10 mouse cellular contexts compared by ENCODE assay signal in genomic region chr8:29978585-29979505, GRCm38 (mm10).
DNase-seq lines count a peak whose midpoint lies in the region; ATAC-seq and TF ChIP-seq lines count a peak whose summit lies in the region.
"Had no signal": no experiment of that assay in that cellular context is flagged by ENCODE, and none has a peak within 500 bp of the region (broad histone marks: within the 10 kb centered on the region; RNA-seq: fewer than 3 reads in every experiment).

No protein-coding gene starts in this region.

- H3K4me3 ChIP-seq in hindbrain, postnatal 0 days (ENCODE audit: low read length) = no peak overlapping the region
- H3K4me3 ChIP-seq in hindbrain, embryonic 14.5 days (replicated peaks; ENCODE audit: low read length) = no peak overlapping the region
- H3K4me3 ChIP-seq in stomach, embryonic 14.5 days (ENCODE audit: low read depth, low read length) = no peak overlapping the region
- no peak overlapping the region for H3K4me3 ChIP-seq in stomach, postnatal 0 days (ENCODE audit: low read depth, low read length)
- no peak overlapping the region for H3K4me3 ChIP-seq in limb, embryonic 11.5 days (ENCODE audit: low read depth, low read length)
- H3K4me3 ChIP-seq: liver, embryonic 15.5 days had no signal

- ATAC-seq in hindbrain, postnatal 0 days = no peak
- ATAC-seq in hindbrain, embryonic 14.5 days (ENCODE audit: low FRiP score) = no peak
- ATAC-seq in stomach, embryonic 14.5 days (ENCODE audit: insufficient number of reproducible peaks, insufficient read depth, low FRiP score, low read depth) = 0 out of 2 replicates have a peak, but pooled peaks have one; percentile 18
- no peak for ATAC-seq in stomach, postnatal 0 days (ENCODE audit: low FRiP score, low TSS enrichment)
- ATAC-seq in limb, embryonic 11.5 days (ENCODE audit: insufficient number of reproducible peaks, low FRiP score, low TSS enrichment, low read depth) = peak; percentile 76
- no peak for ATAC-seq in cerebellum, adult (ENCODE audit: insufficient number of reproducible peaks, low FRiP score, low TSS enrichment)

- H3K9me3 ChIP-seq in hindbrain, postnatal 0 days (ENCODE audit: low read length) = no peaks in the 10 kb centered on the region
- H3K9me3 ChIP-seq in hindbrain, embryonic 14.5 days (ENCODE audit: control insufficient read depth, low read length) = no peaks in the 10 kb centered on the region
- H3K9me3 ChIP-seq in stomach, embryonic 14.5 days (ENCODE audit: control insufficient read depth, low read depth, low read length) = no peaks in the 10 kb centered on the region
- H3K9me3 ChIP-seq in stomach, postnatal 0 days (ENCODE audit: control insufficient read depth, low read length) = no peaks in the 10 kb centered on the region
- no peaks in the 10 kb centered on the region for H3K9me3 ChIP-seq in limb, embryonic 11.5 days (ENCODE audit: control insufficient read depth, low read length)
- H3K9me3 ChIP-seq: liver, embryonic 15.5 days had no signal

- DNase-seq in hindbrain, postnatal 0 days (ENCODE audit: low spot score) = peak; percentile 28
- DNase-seq in hindbrain, embryonic 14.5 days (ENCODE audit: low spot score) = no peak
- no peak for DNase-seq in stomach, postnatal 0 days (ENCODE audit: low spot score)
- peak; percentile 65 for DNase-seq in limb, embryonic 11.5 days (ENCODE audit: low spot score)
- DNase-seq in urinary bladder, postnatal 10 days (ENCODE audit: low spot score) = no peak
- DNase-seq in heart, postnatal 4 days = no peak
- DNase-seq: kidney, adult 9 months had no signal

- no peak for TF ChIP-seq EP300 in stomach, postnatal 0 days (optimal IDR thresholded peaks at IDR 0.05)

- no peak overlapping the region for H3K4me2 ChIP-seq in hindbrain, postnatal 0 days (ENCODE audit: low read depth, low read length)
- H3K4me2 ChIP-seq in hindbrain, embryonic 14.5 days (replicated peaks) = no peak overlapping the region
- H3K4me2 ChIP-seq in stomach, embryonic 14.5 days (replicated peaks; ENCODE audit: low read depth, low read length) = no peak overlapping the region
- H3K4me2 ChIP-seq in stomach, postnatal 0 days (replicated peaks; ENCODE audit: low read depth) = no peak overlapping the region
- no peak overlapping the region for H3K4me2 ChIP-seq in limb, embryonic 11.5 days (ENCODE audit: low read depth, severe bottlenecking)
- H3K4me2 ChIP-seq: liver, embryonic 15.5 days had no signal

- H3K27me3 ChIP-seq in hindbrain, postnatal 0 days (ENCODE audit: insufficient read depth, low read length) = no peaks in the 10 kb centered on the region
- H3K27me3 ChIP-seq in hindbrain, embryonic 14.5 days (ENCODE audit: control insufficient read depth, insufficient read depth, low read length) = no peaks in the 10 kb centered on the region
- no peaks in the 10 kb centered on the region for H3K27me3 ChIP-seq in stomach, embryonic 14.5 days (ENCODE audit: control insufficient read depth, insufficient read depth, low read length)
- H3K27me3 ChIP-seq in stomach, postnatal 0 days (ENCODE audit: control insufficient read depth, insufficient read depth, low read length) = no peaks in the 10 kb centered on the region
- H3K27me3 ChIP-seq in limb, embryonic 11.5 days (ENCODE audit: control insufficient read depth, insufficient read depth, low read length) = no peaks in the 10 kb centered on the region
- H3K27me3 ChIP-seq: liver, embryonic 15.5 days had no signal

- 27% methylated on average over 10 of the region's 10 CpGs for WGBS in hindbrain, postnatal 0 days
- 41% methylated on average over 10 of the region's 10 CpGs for WGBS in hindbrain, embryonic 14.5 days
- WGBS in stomach, embryonic 14.5 days = 38% methylated on average over 10 of the region's 10 CpGs
- WGBS in stomach, postnatal 0 days = 32% methylated on average over 10 of the region's 10 CpGs
- 15% methylated on average over 10 of the region's 10 CpGs for WGBS in limb, embryonic 11.5 days

- H3K36me3 ChIP-seq in hindbrain, postnatal 0 days (ENCODE audit: insufficient read depth, low read length) = no peaks in the 10 kb centered on the region
- H3K36me3 ChIP-seq in hindbrain, embryonic 14.5 days (replicated peaks; ENCODE audit: control insufficient read depth, insufficient read depth) = no peaks in the 10 kb centered on the region
- no peaks in the 10 kb centered on the region for H3K36me3 ChIP-seq in stomach, embryonic 14.5 days (ENCODE audit: control insufficient read depth, insufficient read depth, low read length)
- no peaks in the 10 kb centered on the region for H3K36me3 ChIP-seq in stomach, postnatal 0 days (ENCODE audit: control insufficient read depth, insufficient read depth, low read length)
- no peaks in the 10 kb centered on the region for H3K36me3 ChIP-seq in limb, embryonic 11.5 days (ENCODE audit: control insufficient read depth, insufficient read depth, low read length)
- H3K36me3 ChIP-seq: liver, embryonic 15.5 days had no signal

- no peak overlapping the region for H3K9ac ChIP-seq in hindbrain, postnatal 0 days (replicated peaks; ENCODE audit: low read length)
- no peak overlapping the region for H3K9ac ChIP-seq in hindbrain, embryonic 14.5 days
- no peak overlapping the region for H3K9ac ChIP-seq in stomach, embryonic 14.5 days (replicated peaks; ENCODE audit: low read depth, low read length)
- no peak overlapping the region for H3K9ac ChIP-seq in stomach, postnatal 0 days (ENCODE audit: low read length)
- H3K9ac ChIP-seq in limb, embryonic 11.5 days (ENCODE audit: low read length) = no peak overlapping the region
- H3K9ac ChIP-seq: liver, embryonic 15.5 days had no signal

- H3K27ac ChIP-seq in hindbrain, postnatal 0 days = no peak overlapping the region
- H3K27ac ChIP-seq in hindbrain, embryonic 14.5 days = no peak overlapping the region
- no peak overlapping the region for H3K27ac ChIP-seq in stomach, embryonic 14.5 days (ENCODE audit: low read length)
- no peak overlapping the region for H3K27ac ChIP-seq in stomach, postnatal 0 days (replicated peaks)
- no peak overlapping the region for H3K27ac ChIP-seq in limb, embryonic 11.5 days (replicated peaks; ENCODE audit: low read depth, low read length)
- H3K27ac ChIP-seq: liver, embryonic 15.5 days had no signal

- no peak for TF ChIP-seq CTCF in hindbrain, postnatal 0 days (IDR thresholded peaks at IDR 0.05; ENCODE audit: low read depth)
- no peak for TF ChIP-seq CTCF in stomach, postnatal 0 days (IDR thresholded peaks at IDR 0.05; ENCODE audit: low read depth)

- H3K4me1 ChIP-seq in hindbrain, postnatal 0 days (ENCODE audit: insufficient read depth, low read length) = no peaks in the 10 kb centered on the region
- no peaks in the 10 kb centered on the region for H3K4me1 ChIP-seq in hindbrain, embryonic 14.5 days (replicated peaks; ENCODE audit: control insufficient read depth, insufficient read depth, low read length)
- H3K4me1 ChIP-seq in stomach, embryonic 14.5 days (ENCODE audit: control insufficient read depth, insufficient read depth, low read length) = no peaks in the 10 kb centered on the region
- no peaks in the 10 kb centered on the region for H3K4me1 ChIP-seq in stomach, postnatal 0 days (replicated peaks; ENCODE audit: control insufficient read depth, insufficient read depth)
- no peaks in the 10 kb centered on the region; the same call in 1 of the 2 replicates for H3K4me1 ChIP-seq in limb, embryonic 11.5 days (ENCODE audit: control insufficient read depth, insufficient read depth, low read length)
- H3K4me1 ChIP-seq: liver, embryonic 15.5 days had no signal

Comparison
In these comparisons a context has a peak if more than half of its experiments do, and no peak if none do; other contexts are left out.
1. ATAC-seq: peak in stomach, embryonic 14.5 days (single experiment) and limb, embryonic 11.5 days (single experiment); none in hindbrain, postnatal 0 days (single experiment), hindbrain, embryonic 14.5 days (single experiment), stomach, postnatal 0 days (single experiment) and cerebellum, adult (single experiment).
2. DNase-seq: peak in hindbrain, postnatal 0 days (single experiment) and limb, embryonic 11.5 days (single experiment); none in hindbrain, embryonic 14.5 days (single experiment), stomach, postnatal 0 days (single experiment), urinary bladder, postnatal 10 days (single experiment) and heart, postnatal 4 days (single experiment).